Mouse (Mus musculus): ENCODE data around the gene Cotl1. TPM values are rescaled to one million over a fixed set of nuclear protein-coding genes. Genes with fewer than 3 reads are reported as not detected.
A peak's percentile ranks its signal among the peaks of the same experiment; 100 is the strongest.
"Not testable (repeated sequence)": the region's sequence is repeated elsewhere in the genome, so short reads cannot be mapped to it uniquely, and the experiment has no call there.

Gene Cotl1
- 84.9 and 161 TPM in 2 replicates for total RNA-seq (2017)

- ATAC-seq (replicated peaks in 1 of 2; ENCODE audit: insufficient read depth in 1 of 2, low FRiP score in 2 of 2, low TSS enrichment in 1 of 2, low read depth in 1 of 2, poor library complexity in 2 of 2, severe bottlenecking in 2 of 2), result peak; percentile 84 to 87
Observed at GRCm38 (mm10) chr8:119840275-119840808, at the start of gene Cotl1. Gene Cotl1, minus strand, starts transcription at chr8:119840544.

GRCm38 (mm10) chr8:119888012-119888411 lies 47.7 kb upstream of the Cotl1 start:
- no peak for ATAC-seq (replicated peaks in 1 of 2; ENCODE audit: insufficient read depth in 1 of 2, low FRiP score in 2 of 2, low TSS enrichment in 1 of 2, low read depth in 1 of 2, poor library complexity in 2 of 2, severe bottlenecking in 2 of 2)

GRCm38 (mm10) chr8:119887130-119887529 lies 46.8 kb upstream of the Cotl1 start:
- no peak; a peak in 1 of 4 replicates for ATAC-seq (replicated peaks in 1 of 2; ENCODE audit: insufficient read depth in 1 of 2, low FRiP score in 2 of 2, low TSS enrichment in 1 of 2, low read depth in 1 of 2, poor library complexity in 2 of 2, severe bottlenecking in 2 of 2)

GRCm38 (mm10) chr8:119885612-119886011 lies 45.3 kb upstream of the Cotl1 start:
- ATAC-seq (replicated peaks in 1 of 2; ENCODE audit: insufficient read depth in 1 of 2, low FRiP score in 2 of 2, low TSS enrichment in 1 of 2, low read depth in 1 of 2, poor library complexity in 2 of 2, severe bottlenecking in 2 of 2), result peak; percentile 25 to 34; a peak in 2 of 4 replicates

GRCm38 (mm10) chr8:119883281-119883680 lies 42.9 kb upstream of the Cotl1 start:
- no peak for ATAC-seq (replicated peaks in 1 of 2; ENCODE audit: insufficient read depth in 1 of 2, low FRiP score in 2 of 2, low TSS enrichment in 1 of 2, low read depth in 1 of 2, poor library complexity in 2 of 2, severe bottlenecking in 2 of 2)

GRCm38 (mm10) chr8:119881917-119882316 lies 41.6 kb upstream of the Cotl1 start:
- ATAC-seq (replicated peaks in 1 of 2; ENCODE audit: insufficient read depth in 1 of 2, low FRiP score in 2 of 2, low TSS enrichment in 1 of 2, low read depth in 1 of 2, poor library complexity in 2 of 2, severe bottlenecking in 2 of 2), result no peak

DNA sequence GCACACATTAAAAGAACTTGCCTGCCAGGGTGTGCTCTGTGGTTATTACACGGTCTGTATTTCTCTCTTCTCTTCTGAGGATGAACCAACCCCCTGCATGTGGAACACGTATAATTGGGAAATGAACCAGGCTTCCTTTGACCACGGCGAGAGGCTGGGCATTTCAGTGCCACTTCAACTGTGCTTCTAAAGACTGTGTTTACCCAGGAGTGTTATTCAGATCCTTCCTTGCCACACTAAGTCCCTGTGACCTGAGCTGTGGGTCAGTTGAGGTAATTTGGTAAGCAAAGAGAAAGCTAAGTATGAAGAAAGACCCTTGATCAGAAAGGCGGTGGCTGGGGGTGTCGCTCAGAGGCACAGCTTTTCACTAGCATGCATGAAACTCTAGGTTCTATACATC lies 41.0 kb upstream of the Cotl1 start:
- no peak for ATAC-seq (replicated peaks in 1 of 2; ENCODE audit: insufficient read depth in 1 of 2, low FRiP score in 2 of 2, low TSS enrichment in 1 of 2, low read depth in 1 of 2, poor library complexity in 2 of 2, severe bottlenecking in 2 of 2)

DNA sequence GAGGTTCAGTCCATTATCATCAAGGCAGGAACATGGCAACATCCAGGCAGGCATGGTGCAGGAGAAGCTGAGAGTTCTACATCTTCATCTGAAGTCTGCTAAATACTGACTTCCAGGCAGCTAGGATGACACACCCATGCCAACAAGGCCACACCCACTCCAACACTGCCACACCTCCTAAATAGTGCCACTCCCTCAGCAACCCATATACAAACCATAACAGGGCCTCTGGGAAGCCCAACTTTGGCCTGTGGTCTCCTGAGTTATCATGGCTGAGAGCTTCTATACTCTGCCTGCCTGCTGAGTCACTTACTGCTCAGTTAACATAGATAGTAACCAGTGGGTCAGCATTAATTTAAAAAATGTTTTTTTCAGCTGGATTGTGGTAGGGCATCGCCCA lies 32.8 kb upstream of the Cotl1 start:
- no peak; a peak in 1 of 4 replicates for ATAC-seq (replicated peaks in 1 of 2; ENCODE audit: insufficient read depth in 1 of 2, low FRiP score in 2 of 2, low TSS enrichment in 1 of 2, low read depth in 1 of 2, poor library complexity in 2 of 2, severe bottlenecking in 2 of 2)

- no peak for ATAC-seq (replicated peaks in 1 of 2; ENCODE audit: insufficient read depth in 1 of 2, low FRiP score in 2 of 2, low TSS enrichment in 1 of 2, low read depth in 1 of 2, poor library complexity in 2 of 2, severe bottlenecking in 2 of 2)
Observed at GRCm38 (mm10) chr8:119869616-119870015, 29.3 kb upstream of the Cotl1 start.

DNA sequence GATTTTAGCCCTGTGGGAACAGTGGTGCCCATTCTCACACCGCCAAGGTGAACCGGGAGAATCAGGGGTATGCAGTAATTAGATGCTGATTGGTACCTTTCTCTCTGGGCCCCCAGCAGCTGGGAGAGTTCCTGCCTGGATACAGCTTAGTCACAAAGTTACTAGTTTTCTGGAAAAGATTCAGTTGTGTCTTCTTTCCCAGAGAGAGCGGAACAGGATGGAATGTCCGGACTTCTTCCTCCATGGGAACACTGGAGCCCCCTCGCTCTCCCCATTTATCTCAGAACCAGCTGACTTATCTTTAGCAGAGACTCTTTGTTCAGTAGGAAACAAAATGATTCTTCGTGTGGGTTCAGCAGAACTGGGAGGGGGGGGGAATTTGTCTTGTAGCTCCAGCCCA lies 22.4 kb upstream of the Cotl1 start:
- no peak for ATAC-seq (replicated peaks in 1 of 2; ENCODE audit: insufficient read depth in 1 of 2, low FRiP score in 2 of 2, low TSS enrichment in 1 of 2, low read depth in 1 of 2, poor library complexity in 2 of 2, severe bottlenecking in 2 of 2)

DNA sequence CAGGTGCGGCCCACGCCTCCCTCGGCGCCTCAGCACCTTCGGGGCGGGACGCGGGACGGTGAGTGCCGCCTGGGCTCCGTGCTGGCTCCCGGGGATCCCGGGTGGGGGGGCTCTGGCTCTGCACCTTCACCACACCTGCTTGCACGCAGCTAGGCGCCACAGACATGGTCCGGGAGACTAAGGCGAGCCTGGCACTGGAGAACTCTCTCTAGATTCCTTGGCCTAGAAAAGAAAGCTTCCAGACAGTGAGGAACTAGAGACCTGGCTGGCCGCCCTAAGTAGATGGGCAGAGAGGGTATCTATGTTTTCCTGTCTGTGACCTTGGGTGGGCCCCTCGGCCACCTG lies 22.0 kb upstream of the Cotl1 start:
- peak in 1 of 2 experiments; percentile 6; a peak in 1 of 4 replicates for ATAC-seq (replicated peaks in 1 of 2; ENCODE audit: insufficient read depth in 1 of 2, low FRiP score in 2 of 2, low TSS enrichment in 1 of 2, low read depth in 1 of 2, poor library complexity in 2 of 2, severe bottlenecking in 2 of 2)

- peak; percentile 97 to 98 for ATAC-seq (replicated peaks in 1 of 2; ENCODE audit: insufficient read depth in 1 of 2, low FRiP score in 2 of 2, low TSS enrichment in 1 of 2, low read depth in 1 of 2, poor library complexity in 2 of 2, severe bottlenecking in 2 of 2)
Observed at GRCm38 (mm10) chr8:119861706-119862389, 21.5 kb upstream of the Cotl1 start, which contains the start of gene Klhl36. Gene Klhl36, plus strand, starts transcription at chr8:119862266.

DNA sequence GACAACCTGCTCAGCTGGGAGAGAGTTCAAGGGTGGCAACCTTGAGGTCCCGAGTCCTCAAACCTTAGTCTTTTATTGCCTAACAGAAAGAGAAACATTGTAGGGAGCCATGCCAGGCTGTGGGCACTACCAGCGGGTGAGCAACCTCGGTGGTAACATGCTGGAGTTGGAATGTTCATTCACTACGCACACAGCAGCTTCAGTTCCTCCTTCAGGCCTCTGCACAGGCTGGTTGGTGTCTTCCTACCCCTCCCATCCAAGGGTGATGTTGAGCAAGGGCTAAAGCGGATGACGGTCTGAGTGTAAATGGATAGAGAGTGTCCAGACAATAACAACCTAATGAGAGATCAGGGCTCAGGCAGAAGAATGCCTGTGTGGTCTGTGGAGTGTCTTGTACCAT lies 17.4 kb upstream of the Cotl1 start:
- peak in 1 of 2 experiments; percentile 30; a peak in 1 of 4 replicates for ATAC-seq (replicated peaks in 1 of 2; ENCODE audit: insufficient read depth in 1 of 2, low FRiP score in 2 of 2, low TSS enrichment in 1 of 2, low read depth in 1 of 2, poor library complexity in 2 of 2, severe bottlenecking in 2 of 2)

GRCm38 (mm10) chr8:119855656-119856055 lies 15.3 kb upstream of the Cotl1 start:
- ATAC-seq (replicated peaks in 1 of 2; ENCODE audit: insufficient read depth in 1 of 2, low FRiP score in 2 of 2, low TSS enrichment in 1 of 2, low read depth in 1 of 2, poor library complexity in 2 of 2, severe bottlenecking in 2 of 2), result no peak

DNA sequence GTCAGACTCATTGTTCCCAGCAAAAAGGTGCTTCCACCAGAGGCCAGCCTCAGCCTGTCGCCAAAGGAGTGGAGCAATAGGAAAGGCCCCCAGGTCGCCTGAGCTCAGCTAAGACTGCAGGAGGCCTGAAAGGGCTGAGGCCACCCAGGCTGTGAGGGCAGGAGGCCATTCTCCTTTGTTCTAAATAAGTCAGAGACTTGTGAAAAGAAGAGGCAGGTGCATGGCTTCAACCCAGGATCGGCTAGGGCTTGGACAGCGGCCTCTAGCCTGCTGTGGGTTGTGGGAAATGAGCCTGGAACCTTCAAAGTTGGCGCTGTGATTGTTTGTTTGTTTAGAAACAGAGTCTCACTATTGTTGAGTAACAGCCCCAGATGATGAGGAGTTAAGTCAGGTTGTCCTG lies 13.7 kb upstream of the Cotl1 start:
- no peak for ATAC-seq (replicated peaks in 1 of 2; ENCODE audit: insufficient read depth in 1 of 2, low FRiP score in 2 of 2, low TSS enrichment in 1 of 2, low read depth in 1 of 2, poor library complexity in 2 of 2, severe bottlenecking in 2 of 2)

GRCm38 (mm10) chr8:119853521-119853920 lies 13.2 kb upstream of the Cotl1 start:
- ATAC-seq (replicated peaks in 1 of 2; ENCODE audit: insufficient read depth in 1 of 2, low FRiP score in 2 of 2, low TSS enrichment in 1 of 2, low read depth in 1 of 2, poor library complexity in 2 of 2, severe bottlenecking in 2 of 2), result no peak

DNA sequence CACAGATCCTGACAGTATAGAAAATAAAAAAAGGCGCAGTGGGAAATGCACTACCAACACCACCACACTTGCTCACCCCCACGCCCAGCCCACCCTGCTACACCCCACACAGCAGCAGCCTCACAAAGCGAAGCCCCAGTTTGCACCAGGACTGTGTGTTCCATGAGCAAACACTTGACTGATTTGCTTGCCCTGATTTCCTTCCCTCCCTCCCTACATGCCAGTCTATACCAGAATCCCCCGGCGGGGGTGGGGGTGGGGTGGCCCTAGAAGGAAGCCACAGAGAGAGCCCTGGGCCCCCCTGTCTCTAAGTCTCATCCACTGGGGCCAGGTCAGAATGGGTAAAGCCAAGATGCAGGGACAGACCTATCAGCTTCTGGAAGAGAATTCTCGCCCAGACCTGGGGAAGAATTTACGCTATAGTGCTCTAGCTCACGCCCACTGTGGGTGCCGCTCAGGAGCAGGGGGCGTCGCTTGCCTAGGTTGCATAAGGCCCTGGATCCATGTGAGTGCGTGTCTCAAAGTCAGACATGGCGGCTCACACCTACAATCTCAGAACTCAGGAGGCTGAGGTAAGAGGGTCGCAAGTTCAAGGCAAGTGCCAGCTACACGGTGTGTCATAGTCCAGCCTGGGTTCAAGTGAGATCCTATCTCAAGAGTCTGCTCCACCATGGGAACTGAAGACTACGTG lies 7.0 kb upstream of the Cotl1 start:
- ATAC-seq (replicated peaks in 1 of 2; ENCODE audit: insufficient read depth in 1 of 2, low FRiP score in 2 of 2, low TSS enrichment in 1 of 2, low read depth in 1 of 2, poor library complexity in 2 of 2, severe bottlenecking in 2 of 2), result no peak

GRCm38 (mm10) chr8:119845741-119846140 lies 5.4 kb upstream of the Cotl1 start:
- ATAC-seq (replicated peaks in 1 of 2; ENCODE audit: insufficient read depth in 1 of 2, low FRiP score in 2 of 2, low TSS enrichment in 1 of 2, low read depth in 1 of 2, poor library complexity in 2 of 2, severe bottlenecking in 2 of 2), result not testable (repeated sequence)

All from hematopoietic stem cell, adult 5-6 weeks (primary cell).